Comparison of ENCODE assay signal across 8 mouse cellular contexts in the genomic region with DNA sequence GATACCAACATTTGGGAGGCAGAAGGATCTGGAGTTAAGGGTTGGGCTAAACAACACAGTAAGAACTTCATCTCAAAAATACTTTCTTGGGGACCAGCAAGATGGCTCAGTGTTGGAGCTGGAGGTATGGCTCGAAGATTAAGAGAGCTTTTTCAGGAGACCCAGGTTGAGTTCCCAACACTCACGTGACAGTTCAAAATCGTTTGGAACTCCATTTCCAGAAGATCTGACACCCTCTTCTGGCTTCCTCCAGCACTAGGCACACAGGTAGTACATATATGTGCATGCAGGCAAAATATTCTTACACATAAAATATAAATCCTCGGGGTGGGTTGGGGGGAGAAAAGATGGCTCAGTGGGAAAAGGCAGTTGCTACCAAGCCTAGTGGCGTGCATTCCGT. TPM values are rescaled to one million over a fixed set of nuclear protein-coding genes. Genes with fewer than 3 reads are reported as not detected.
A peak's percentile ranks its signal among the peaks of the same experiment; 100 is the strongest.
DNase-seq lines count a peak whose midpoint lies in the region; ATAC-seq lines count a peak whose summit lies in the region.

No protein-coding gene starts in this region.

- peaks cover 47% of the 10 kb centered on the region for H3K4me1 ChIP-seq in erythroblast, embryonic 14.5 days (ENCODE audit: control insufficient read depth)
- peaks cover 40% of the 10 kb centered on the region for H3K4me1 ChIP-seq in forebrain, embryonic 15.5 days
- peaks cover 46% of the 10 kb centered on the region for H3K4me1 ChIP-seq in liver, embryonic 13.5 days (replicated peaks)

- peak overlapping the region; percentile 78 for H3K9ac ChIP-seq in forebrain, embryonic 15.5 days (replicated peaks)
- H3K9ac ChIP-seq in liver, embryonic 13.5 days = peak overlapping the region; percentile 79

- no peak overlapping the region for H3K27ac ChIP-seq in forebrain, embryonic 15.5 days (replicated peaks)
- peak overlapping the region; percentile 62; the same call in 1 of the 2 replicates for H3K27ac ChIP-seq in liver, embryonic 13.5 days

- peak overlapping the region; percentile 86 for H3K4me3 ChIP-seq in erythroblast, embryonic 14.5 days (replicated peaks)
- H3K4me3 ChIP-seq in forebrain, embryonic 15.5 days = peak overlapping the region; percentile 67
- H3K4me3 ChIP-seq in liver, embryonic 13.5 days (replicated peaks) = peak overlapping the region; percentile 78

- no peaks in the 10 kb centered on the region for H3K27me3 ChIP-seq in erythroblast, embryonic 14.5 days (ENCODE audit: control insufficient read depth)
- H3K27me3 ChIP-seq in forebrain, embryonic 15.5 days = no peaks in the 10 kb centered on the region
- no peaks in the 10 kb centered on the region for H3K27me3 ChIP-seq in liver, embryonic 13.5 days

- H3K9me3 ChIP-seq in erythroblast, embryonic 14.5 days (ENCODE audit: control insufficient read depth, low read length) = no peaks in the 10 kb centered on the region
- no peaks in the 10 kb centered on the region for H3K9me3 ChIP-seq in forebrain, embryonic 15.5 days
- no peaks in the 10 kb centered on the region for H3K9me3 ChIP-seq in liver, embryonic 13.5 days (replicated peaks)

- no peak for ATAC-seq in erythroblast, adult 5-6 weeks (replicated peaks; ENCODE audit: low FRiP score, poor library complexity, severe bottlenecking)
- no peak for ATAC-seq in forebrain, embryonic 15.5 days (replicated peaks)
- ATAC-seq in liver, embryonic 13.5 days (ENCODE audit: low read depth) = no peak

- H3K36me3 ChIP-seq in erythroblast, embryonic 14.5 days (ENCODE audit: control insufficient read depth) = peaks cover 37% of the 10 kb centered on the region
- peaks cover 10% of the 10 kb centered on the region; the same call in 1 of the 2 replicates for H3K36me3 ChIP-seq in forebrain, embryonic 15.5 days
- H3K36me3 ChIP-seq in liver, embryonic 13.5 days = peaks cover 18% of the 10 kb centered on the region

- DNase-seq in 416B (ENCODE audit: low read depth) (peak; percentile 26), MN1 (ENCODE audit: low spot score) (no peak)
- no peak for DNase-seq in liver, embryonic 13.5 days
- DNase-seq in cerebellum, adult 9-10 months = no peak
- no peak for DNase-seq in urinary bladder, postnatal 10 days (ENCODE audit: low spot score)

- 72% methylated on average over 6 of the region's 6 CpGs for WGBS in forebrain, embryonic 15.5 days
- 61% methylated on average over 6 of the region's 6 CpGs for WGBS in liver, embryonic 13.5 days (ENCODE audit: insufficient replicate concordance)

- peak overlapping the region; percentile 55 for H3K4me2 ChIP-seq in forebrain, embryonic 15.5 days (replicated peaks)
- peak overlapping the region; percentile 77 for H3K4me2 ChIP-seq in liver, embryonic 13.5 days

RNA-seq across cellular contexts. Expression of a gene that starts 0.8 kb away (rescaled TPM):
- polyA plus RNA-seq in erythroblast, embryonic 14.5 days (2012) = not detected in 2 replicates
- total RNA-seq in erythroblast, adult 5-6 weeks (2015; ENCODE audit: low replicate concordance) = 1.3 TPM in 1 of 2 replicates, not detected in the other
- total RNA-seq in erythroblast, adult 5-6 weeks (2017; ENCODE audit: low replicate concordance) = 0.70 and 1.1 TPM in 2 replicates
- 1.5 and 1.9 TPM in 2 replicates for polyA plus RNA-seq in forebrain, embryonic 15.5 days (2015; fragmentation: Nextera tagmentation; extraction: Ambion mirVana)
- 0.22 and 0.28 TPM in 2 replicates for polyA plus RNA-seq in liver, embryonic 13.5 days (2015; fragmentation: Nextera tagmentation; extraction: Ambion mirVana)

RNA-seq across cellular contexts. Expression of a gene that starts 1.1 kb away (rescaled TPM):
- 2.0 TPM in 2 replicates for polyA plus RNA-seq in erythroblast, embryonic 14.5 days (2012)
- 3.8 and 12.3 TPM in 2 replicates for total RNA-seq in erythroblast, adult 5-6 weeks (2015; ENCODE audit: low replicate concordance)
- 7.3 and 8.6 TPM in 2 replicates for total RNA-seq in erythroblast, adult 5-6 weeks (2017; ENCODE audit: low replicate concordance)
- polyA plus RNA-seq in forebrain, embryonic 15.5 days (2015; fragmentation: Nextera tagmentation; extraction: Ambion mirVana) = 40.3 TPM in 2 replicates
- polyA plus RNA-seq in liver, embryonic 13.5 days (2015; fragmentation: Nextera tagmentation; extraction: Ambion mirVana) = 13.6 and 14.2 TPM in 2 replicates

RNA-seq across cellular contexts. Expression of a gene that starts 1.1 kb away (rescaled TPM):
- polyA plus RNA-seq in erythroblast, embryonic 14.5 days (2012) = 0.12 and 0.34 TPM in 2 replicates
- 3.8 and 5.8 TPM in 2 replicates for total RNA-seq in erythroblast, adult 5-6 weeks (2015; ENCODE audit: low replicate concordance)
- 2.8 and 6.6 TPM in 2 replicates for total RNA-seq in erythroblast, adult 5-6 weeks (2017; ENCODE audit: low replicate concordance)
- 32.1 and 33.0 TPM in 2 replicates for polyA plus RNA-seq in forebrain, embryonic 15.5 days (2015; fragmentation: Nextera tagmentation; extraction: Ambion mirVana)
- 10.6 and 11.6 TPM in 2 replicates for polyA plus RNA-seq in liver, embryonic 13.5 days (2015; fragmentation: Nextera tagmentation; extraction: Ambion mirVana)

RNA-seq across cellular contexts. Expression of a gene that starts 16.6 kb away (rescaled TPM):
- 0.15 and 0.37 TPM in 2 replicates for polyA plus RNA-seq in erythroblast, embryonic 14.5 days (2012)
- total RNA-seq in erythroblast, adult 5-6 weeks (2015; ENCODE audit: low replicate concordance) = 0.63 TPM in 1 of 2 replicates, not detected in the other
- 0.28 TPM in 1 of 2 replicates, not detected in the other for total RNA-seq in erythroblast, adult 5-6 weeks (2017; ENCODE audit: low replicate concordance)
- polyA plus RNA-seq in forebrain, embryonic 15.5 days (2015; fragmentation: Nextera tagmentation; extraction: Ambion mirVana) = 0.29 TPM in 1 of 2 replicates, not detected in the other
- not detected in 2 replicates for polyA plus RNA-seq in liver, embryonic 13.5 days (2015; fragmentation: Nextera tagmentation; extraction: Ambion mirVana)

RNA-seq across cellular contexts. Expression of a gene that starts 35.2 kb away (rescaled TPM):
- polyA plus RNA-seq in erythroblast, embryonic 14.5 days (2012) = not detected in 2 replicates
- total RNA-seq in erythroblast, adult 5-6 weeks (2015; ENCODE audit: low replicate concordance) = not detected in 2 replicates
- not detected in 2 replicates for total RNA-seq in erythroblast, adult 5-6 weeks (2017; ENCODE audit: low replicate concordance)
- polyA plus RNA-seq in forebrain, embryonic 15.5 days (2015; fragmentation: Nextera tagmentation; extraction: Ambion mirVana) = 0.17 and 0.28 TPM in 2 replicates
- polyA plus RNA-seq in liver, embryonic 13.5 days (2015; fragmentation: Nextera tagmentation; extraction: Ambion mirVana) = 0.22 and 0.48 TPM in 2 replicates
